Mouse (Mus musculus) G1E (cell line): ENCODE measurements around the gene Spata25. TPM values are rescaled to one million over a fixed set of nuclear protein-coding genes. Genes with fewer than 3 reads are reported as not detected.
"Not testable (repeated sequence)": the region's sequence is repeated elsewhere in the genome, so short reads cannot be mapped to it uniquely, and the experiment has no call there.

Experiments used
- ATAC-seq: 2 replicates; pipeline ENCODE4 v1.8.0; 2016; ENCODE audit warnings: mild to moderate bottlenecking; ENCODE audit not compliant: insufficient number of reproducible peaks, poor library complexity, low FRiP score, severe bottlenecking; ENCODE audit errors: extremely low read depth
- DNase-seq: peaks from one replicate; pipeline ENCODE4 v3.0.0; 2012; ENCODE audit warnings: low spot score
- H3K27me3 ChIP-seq: 2 replicates; pipeline ENCODE4 v1.6.1; 2012; ENCODE audit warnings: mild to moderate bottlenecking, low read length, inconsistent platforms; ENCODE audit not compliant: insufficient read depth
- H3K36me3 ChIP-seq: replicated peaks from 2 replicates; pipeline ENCODE3; 2012; ENCODE audit warnings: mild to moderate bottlenecking, inconsistent platforms
- H3K4me1 ChIP-seq: 2 replicates; pipeline ENCODE4 v1.6.1; 2012; ENCODE audit warnings: low read depth, low read length, inconsistent platforms, mixed read lengths; ENCODE audit not compliant: insufficient read depth
- H3K4me3 ChIP-seq: 2 replicates; pipeline ENCODE4 v1.5.1; 2012; ENCODE audit warnings: low read depth, mild to moderate bottlenecking, inconsistent platforms, low read length, moderate library complexity, mixed read lengths
- H3K9me3 ChIP-seq: replicated peaks from 2 replicates; pipeline ENCODE4 v1.6.1; 2012; ENCODE audit warnings: inconsistent platforms
- CTCF ChIP-seq: IDR thresholded peaks from 2 replicates; pipeline ENCODE4 v1.5.1; 2012; ENCODE audit warnings: low read depth, low read length, inconsistent platforms, mixed read lengths
- GATA1 ChIP-seq: IDR thresholded peaks from 2 replicates; pipeline ENCODE4 v1.6.1; 2012; ENCODE audit warnings: borderline replicate concordance, low read length, inconsistent platforms, mixed read lengths
- GATA2 ChIP-seq: IDR thresholded peaks from 2 replicates; pipeline ENCODE4 v1.6.1; 2012; ENCODE audit warnings: low read depth, low read length, inconsistent platforms, borderline replicate concordance
- POLR2AphosphoS5 ChIP-seq: IDR thresholded peaks from 2 replicates; pipeline ENCODE4 v1.6.1; 2012; ENCODE audit warnings: low read depth, low read length, inconsistent platforms; ENCODE audit not compliant: insufficient replicate concordance
- TAL1 ChIP-seq: conservative IDR thresholded peaks from 2 replicates; pipeline ENCODE4 v1.6.1; 2012; ENCODE audit warnings: low read depth, low read length, inconsistent platforms, mixed read lengths
- polyA plus RNA-seq: library from polyadenylated mRNA; stranded (reverse); fragments of >175 nt; gene quantifications from 2 replicates; pipeline ENCODE4 v1.2.3, GENCODE M21; 2012
- total RNA-seq, 2 experiments: library from RNA; stranded (forward) in 1 of 2; stranded (reverse) in 1 of 2; fragments of 200-1000 nt in 1 of 2; fragments of >200 nt in 1 of 2; fragmentation: Nextera tagmentation in 1 of 2; gene quantifications; 2 replicates each; pipeline ENCODE4 v1.2.3; 2014 to 2017

Spata25 gene
- total and polyA plus RNA-seq, 3 experiments = not detected

DNA sequence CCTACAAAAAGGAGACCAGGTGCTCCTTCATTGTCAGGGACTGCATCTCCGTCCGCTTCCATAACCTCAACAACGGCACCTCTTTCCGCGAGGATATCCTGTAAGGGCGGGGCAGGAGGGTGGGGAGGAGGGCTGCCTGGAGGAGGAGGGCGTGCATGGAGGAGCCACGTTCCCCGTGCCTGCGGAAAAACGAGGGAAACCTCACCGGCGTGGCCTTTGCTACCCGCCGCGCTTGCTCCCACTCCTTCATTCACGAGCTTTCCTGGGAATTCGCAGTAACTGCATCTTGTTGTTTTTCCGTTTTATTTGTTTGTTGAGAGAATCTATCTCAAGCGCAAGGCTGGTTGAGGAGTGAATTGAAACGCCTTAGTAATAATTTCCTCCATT lies 23.0 kb downstream of the Spata25 start:
- Histone ChIP-seq H3K27me3 (no peaks in the 10 kb centered on the region), H3K9me3 (no peaks in the 10 kb centered on the region), H3K36me3 (peaks cover 64% of the 10 kb centered on the region), H3K4me3 (peak overlapping the region; percentile 81), H3K4me1 (peaks cover 34% of the 10 kb centered on the region)
- ATAC-seq = peak; percentile 32
- peak; percentile 39 for DNase-seq
- TF ChIP-seq GATA2 = no peak
- TF ChIP-seq GATA1 = no peak
- 0 out of 2 replicates have a peak, but pooled peaks have one; percentile 22 for TF ChIP-seq POLR2AphosphoS5

- H3K27me3 ChIP-seq = no peaks in the 10 kb centered on the region
- ATAC-seq = peak; percentile 95
- DNase-seq = peak; percentile 94
- TF ChIP-seq CTCF (no peak), POLR2AphosphoS5 (peak; percentile 74; the same call in 1 of the 2 replicates)
- peaks cover 34% of the 10 kb centered on the region for H3K4me1 ChIP-seq
- H3K36me3 ChIP-seq = peaks cover 64% of the 10 kb centered on the region
- no peaks in the 10 kb centered on the region for H3K9me3 ChIP-seq
- H3K4me3 ChIP-seq = peak within 1 kb of the TSS; percentile 81
These were observed 23.6 kb downstream of the Spata25 start, which contains the start of the genes Acot8 and Zswim3 for GRCm38 (mm10) chr2:164804533-164805331. Acot8 (minus strand) TSS chr2:164804882. Zswim3 (plus strand) TSS chr2:164805098.

- Histone ChIP-seq H3K9me3 (no peaks in the 10 kb centered on the region), H3K36me3 (peaks cover 64% of the 10 kb centered on the region), H3K4me1 (peaks cover 34% of the 10 kb centered on the region), H3K27me3 (no peaks in the 10 kb centered on the region), H3K4me3 (peak overlapping the region; percentile 81)
- ATAC-seq (no peak), DNase-seq (no peak)
- TF ChIP-seq POLR2AphosphoS5 (no peak), TAL1 (no peak), CTCF (no peak)
These were observed 24.4 kb downstream of the Spata25 start for GRCm38 (mm10) chr2:164803921-164804313.

DNA sequence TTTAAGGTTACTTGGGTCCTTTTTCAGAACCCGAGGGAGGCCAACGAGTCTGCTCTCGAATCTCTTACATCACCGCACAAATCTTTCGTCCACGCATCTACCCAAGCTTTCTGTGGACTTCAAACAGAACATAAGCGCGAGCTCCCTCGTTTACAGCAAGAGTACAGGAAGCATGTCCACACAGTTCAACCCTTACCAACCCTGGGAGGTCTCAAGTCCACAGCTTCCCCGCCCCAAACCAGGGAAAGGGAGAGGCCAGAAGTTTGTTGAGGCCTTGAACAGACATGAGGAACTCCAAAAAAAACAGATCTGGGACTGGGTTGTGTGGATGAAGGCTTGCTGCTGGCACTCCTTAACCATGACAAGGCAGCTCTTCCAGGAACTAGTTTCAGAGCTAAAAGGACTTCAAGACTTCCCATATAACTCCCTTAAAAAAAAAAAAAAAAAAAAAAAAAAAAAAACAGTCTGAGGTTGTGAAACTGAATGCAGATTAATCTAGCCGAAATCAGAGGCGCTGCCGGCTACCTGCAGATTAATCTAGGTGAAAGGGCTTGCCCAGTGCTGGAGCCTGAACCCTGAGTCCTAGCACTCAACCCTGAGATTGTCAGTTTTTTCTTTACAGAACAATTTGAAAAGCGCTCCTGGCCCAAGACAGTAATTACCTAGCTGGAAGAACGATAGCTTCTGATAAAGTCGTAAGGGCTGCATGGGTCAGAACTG lies 25.0 kb downstream of the Spata25 start:
- Histone ChIP-seq H3K4me3 (peak overlapping the region; percentile 81), H3K9me3 (no peaks in the 10 kb centered on the region), H3K27me3 (no peaks in the 10 kb centered on the region), H3K4me1 (peaks cover 34% of the 10 kb centered on the region), H3K36me3 (peaks cover 60% of the 10 kb centered on the region)
- ATAC-seq = no peak
- TF ChIP-seq CTCF = no peak
- no peak for TF ChIP-seq TAL1
- no peak for TF ChIP-seq POLR2AphosphoS5
- no peak for TF ChIP-seq GATA2
- no peak for TF ChIP-seq GATA1
- no peak for DNase-seq

DNA sequence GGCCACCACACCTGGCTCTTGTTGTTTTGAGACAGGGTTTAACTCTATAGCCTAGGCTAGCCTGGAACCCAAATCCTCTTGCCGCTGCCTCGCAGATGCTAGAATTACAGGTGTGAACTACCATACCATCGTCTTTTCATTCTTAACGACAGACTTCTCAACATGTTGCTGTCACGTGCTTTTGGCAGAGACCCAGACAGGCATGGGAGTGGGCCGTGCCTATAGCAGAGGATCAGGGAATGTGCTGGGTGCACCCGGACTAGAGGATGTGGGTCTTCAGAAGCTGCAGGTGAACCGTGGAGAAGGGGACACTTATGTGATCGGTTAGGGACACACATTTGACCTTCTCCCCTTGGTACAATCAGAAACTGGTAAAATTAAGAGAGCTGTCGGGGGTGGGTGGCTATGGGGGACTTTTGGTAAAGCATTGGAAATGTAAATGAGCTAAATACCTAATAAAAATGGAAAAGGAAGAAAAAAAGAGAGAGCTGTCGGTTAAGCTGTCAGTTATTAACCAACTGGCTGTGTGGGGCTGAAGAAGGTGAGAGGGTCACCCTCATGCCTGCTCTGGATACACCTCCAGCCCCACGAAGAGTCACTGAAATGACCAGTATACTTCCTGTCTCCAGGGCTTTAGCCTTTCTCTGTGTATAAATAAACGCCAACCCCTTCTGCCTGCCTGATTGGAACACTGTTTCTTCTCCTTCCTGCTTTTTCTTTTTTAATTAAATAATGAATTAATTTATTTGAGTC lies 27.9 kb downstream of the Spata25 start:
- ATAC-seq (no peak), DNase-seq (no peak)
- TF ChIP-seq POLR2AphosphoS5 (no peak), CTCF (no peak), TAL1 (no peak), GATA2 (no peak), GATA1 (no peak)
- Histone ChIP-seq H3K36me3 (peaks cover 77% of the 10 kb centered on the region), H3K27me3 (no peaks in the 10 kb centered on the region), H3K4me1 (peaks cover 22% of the 10 kb centered on the region), H3K4me3 (no peak overlapping the region), H3K9me3 (no peaks in the 10 kb centered on the region)

- peaks cover 14% of the 10 kb centered on the region for H3K4me1 ChIP-seq
- DNase-seq, H3K9me3 ChIP-seq, H3K4me3 ChIP-seq, H3K27me3 ChIP-seq, ATAC-seq: not testable (repeated sequence)
- H3K36me3 ChIP-seq = peaks cover 92% of the 10 kb centered on the region
These were observed 29.8 kb downstream of the Spata25 start for GRCm38 (mm10) chr2:164798554-164798953.
